Mouse (Mus musculus): ENCODE results near the gene Mc1r.

GRCm38 (mm10) chr8:123410788-123411187, 3.9 kb downstream of the Mc1r start:
- no peak for TF ChIP-seq POLR2A (IDR thresholded peaks at IDR 0.05; ENCODE audit: low read depth, low read length)
- TF ChIP-seq USF1 (IDR thresholded peaks at IDR 0.05; ENCODE audit: low read depth, low read length): no peak
- TF ChIP-seq MAZ (IDR thresholded peaks at IDR 0.05; ENCODE audit: low read depth, low read length): no peak
- no peak for TF ChIP-seq CTCF (conservative IDR thresholded peaks at IDR 0.05 in 1 of 2, IDR thresholded peaks at IDR 0.05 in 1 of 2; ENCODE audit: low read depth in 2 of 2, low read length in 2 of 2)
- no peak for TF ChIP-seq RAD21 (IDR thresholded peaks at IDR 0.05; ENCODE audit: low read depth, low read length)
- TF ChIP-seq E2F4 (IDR thresholded peaks at IDR 0.05; ENCODE audit: insufficient replicate concordance, low read depth, low read length): no peak
- no peak for TF ChIP-seq CHD2 (IDR thresholded peaks at IDR 0.05; ENCODE audit: low read length)
- TF ChIP-seq HCFC1 (IDR thresholded peaks at IDR 0.05; ENCODE audit: low read depth, low read length): no peak
- no peak for TF ChIP-seq BHLHE40 (IDR thresholded peaks at IDR 0.05; ENCODE audit: low read depth, low read length)
- no peak for TF ChIP-seq TCF12 (IDR thresholded peaks at IDR 0.05; ENCODE audit: low read depth, low read length)
- no peak for TF ChIP-seq ZC3H11A (IDR thresholded peaks at IDR 0.05; ENCODE audit: low read depth, low read length)
- no peak for TF ChIP-seq EP300 (IDR thresholded peaks at IDR 0.05; ENCODE audit: low read length)
- TF ChIP-seq ELF1 (IDR thresholded peaks at IDR 0.05; ENCODE audit: low read depth, low read length): no peak
- no peak for TF ChIP-seq SMC3 (IDR thresholded peaks at IDR 0.05; ENCODE audit: low read depth, low read length)
